Mouse (Mus musculus) layer of hippocampus, postnatal 36 days (tissue): ENCODE results near the gene Tmem237. TPM values are rescaled to one million over a fixed set of nuclear protein-coding genes. Genes with fewer than 3 reads are reported as not detected.

Source experiments
- DNase-seq, 2 experiments: peaks; one replicate each; pipeline ENCODE4 v3.0.0; 2022
- total RNA-seq, 2 experiments: library from RNA; stranded (reverse); gene quantifications; 2 replicates each; pipeline ENCODE4 v1.2.3; 2021

The Tmem237 gene
- total RNA-seq, 2 experiments from 2014 or later = 28.0 to 28.6 TPM

- no peak for DNase-seq
Observed at GRCm38 (mm10) chr1:59094705-59095104, 25.5 kb downstream of the Tmem237 start, which contains the start of gene C2cd6. Gene C2cd6 (minus strand): TSS chr1:59094900.

- DNase-seq = no peak
Observed at GRCm38 (mm10) chr1:59070867-59071266, 49.3 kb downstream of the Tmem237 start.

- DNase-seq = no peak
Observed at GRCm38 (mm10) chr1:59067976-59068375, 52.2 kb downstream of the Tmem237 start.

- DNase-seq = no peak
Observed at GRCm38 (mm10) chr1:59063697-59064096, 56.5 kb downstream of the Tmem237 start.

GRCm38 (mm10) chr1:59056955-59057354, 63.3 kb downstream of the Tmem237 start:
- DNase-seq = no peak

GRCm38 (mm10) chr1:59051306-59051705, 68.9 kb downstream of the Tmem237 start:
- no peak for DNase-seq

Other genes with a start within 250 kb of the Tmem237 start
- 100 to 1,000 TPM; 167 to 173 TPM for gene Trak2, start 147.0 kb downstream of the Tmem237 start, total RNA-seq
- gene Stradb, start 146.9 kb downstream of the Tmem237 start, total RNA-seq = 10 to 100 TPM; 39.3 to 41.1 TPM
- not detected for gene C2cd6, start 25.5 kb downstream of the Tmem237 start, total RNA-seq
- 1 to 10 TPM; 1.9 TPM for gene Mpp4, start 43.0 kb upstream of the Tmem237 start, total RNA-seq
- 10 to 100 TPM; 47.9 to 55.4 TPM for gene Als2, start 116.8 kb upstream of the Tmem237 start, total RNA-seq
- under 1 TPM in 1 of 2 experiments, not detected in 1; 0.91 TPM for gene Cdk15, start 136.5 kb upstream of the Tmem237 start, total RNA-seq